Mouse (Mus musculus) spleen, postnatal 36 days (tissue): ENCODE results near the gene Slc9a3r2.
"Not testable (repeated sequence)": the region's sequence is repeated elsewhere in the genome, so short reads cannot be mapped to it uniquely, and the experiment has no call there.

Source experiments
- DNase-seq, 2 experiments: peaks; one replicate each; pipeline ENCODE4 v3.0.0; 2022; ENCODE audit warnings: low spot score in 2 of 2, mixed read lengths in 1 of 2

The Slc9a3r2 gene

GRCm38 (mm10) chr17:24650070-24650616 lies at the start of gene Slc9a3r2:
Gene Slc9a3r2 (minus strand): TSS chr17:24650327.
- no peak for DNase-seq

- no peak for DNase-seq
Observed at GRCm38 (mm10) chr17:24699473-24699872, 49.3 kb upstream of the Slc9a3r2 start.

DNA sequence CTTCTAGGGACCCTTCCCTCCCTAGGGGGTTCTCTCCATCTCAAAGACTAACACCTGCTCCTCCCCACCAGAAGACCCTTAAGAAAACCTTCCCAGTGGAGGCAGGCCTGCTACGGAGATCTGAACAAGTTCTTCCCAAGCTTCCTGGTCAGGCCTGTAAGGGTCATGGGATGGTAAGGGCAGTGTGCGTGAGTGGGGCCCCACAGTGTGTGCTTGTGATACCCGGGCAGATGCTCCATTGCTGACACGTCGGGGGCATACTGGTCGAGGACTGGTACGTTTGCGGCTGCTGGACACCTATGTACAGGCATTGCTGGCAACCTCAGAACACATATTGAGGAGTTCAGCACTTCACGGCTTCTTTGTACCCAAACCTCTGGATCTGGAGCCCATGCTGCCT lies 48.6 kb upstream of the Slc9a3r2 start:
- no peak for DNase-seq

- no peak for DNase-seq
Observed at GRCm38 (mm10) chr17:24697985-24698384, 47.9 kb upstream of the Slc9a3r2 start.

DNA sequence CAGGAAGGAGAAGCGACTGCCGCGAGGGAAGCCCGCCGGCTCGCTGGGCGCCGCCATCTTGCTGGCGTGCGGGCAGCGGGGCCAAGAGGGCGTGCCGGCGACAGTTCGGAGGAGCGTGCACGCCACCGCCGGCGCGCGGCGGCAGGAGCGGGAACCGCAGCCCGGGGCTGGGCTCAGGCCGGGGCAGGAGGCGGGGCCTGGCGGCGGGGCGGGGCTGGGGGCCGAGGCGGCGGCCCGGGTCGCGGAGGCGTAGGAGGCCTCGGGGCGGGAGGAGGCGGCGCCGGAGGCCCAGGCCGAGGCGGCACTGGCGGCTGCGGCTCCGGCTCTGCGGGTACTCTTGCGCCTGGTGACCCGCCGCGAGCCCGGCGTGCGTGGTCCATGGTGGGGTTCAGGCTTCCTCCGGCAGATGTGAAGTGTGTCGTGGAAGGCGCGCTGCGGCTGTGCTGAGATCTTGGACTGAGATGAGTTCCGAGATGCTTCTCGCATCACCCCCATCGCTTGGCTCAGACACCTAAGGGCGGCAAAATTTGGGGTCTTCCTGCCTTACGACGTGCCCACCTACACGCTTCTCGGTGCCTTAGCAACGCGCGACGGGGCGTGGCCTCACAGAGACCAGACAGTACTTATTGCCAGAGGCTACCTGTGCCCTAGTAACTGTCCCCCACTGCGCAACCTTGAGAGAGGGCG lies 46.0 kb upstream of the Slc9a3r2 start, which contains the start of the genes Gfer and Noxo1:
Gfer (minus strand) TSS at position 146 of the 687 bp plus-strand sequence.
Noxo1 (plus strand) TSS at position 224 of the 687 bp plus-strand sequence.
- peak; percentile 83 to 86 for DNase-seq

DNA sequence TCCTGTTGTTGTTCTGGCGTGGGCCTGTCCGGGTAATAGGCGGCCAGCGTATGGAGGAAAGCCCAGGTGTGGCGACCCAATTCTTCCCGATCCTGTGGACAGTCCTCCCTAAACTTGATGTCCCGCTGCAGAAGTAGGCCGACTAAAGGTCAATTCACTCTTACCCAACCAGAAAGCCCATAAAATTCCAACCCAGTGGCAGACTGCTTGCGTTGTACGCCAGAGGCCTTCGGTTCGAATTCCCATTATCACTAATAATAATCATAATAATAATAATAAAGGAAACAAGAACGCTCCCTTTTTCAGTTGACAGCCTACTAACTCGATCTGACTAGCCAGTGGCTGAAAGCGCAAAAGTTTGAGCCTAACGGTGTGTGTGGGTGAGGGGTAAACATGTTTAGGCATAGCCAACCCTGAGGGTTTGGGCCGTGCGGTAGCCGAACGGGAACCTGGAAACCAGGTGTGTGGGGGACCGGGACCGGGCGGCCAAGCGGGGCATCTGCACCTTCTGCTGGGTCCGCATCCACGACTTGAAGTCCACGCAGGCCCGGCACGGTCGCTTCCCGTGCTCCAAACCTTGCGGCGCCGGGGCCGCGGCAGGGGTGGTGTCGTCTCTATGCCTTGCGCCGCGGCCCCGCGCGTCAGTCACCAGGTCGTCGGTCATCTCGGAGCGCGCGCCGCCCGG lies 45.3 kb upstream of the Slc9a3r2 start:
- DNase-seq: no peak

GRCm38 (mm10) chr17:24692385-24692784 lies 42.3 kb upstream of the Slc9a3r2 start:
- DNase-seq: no peak

- DNase-seq: no peak
Observed at GRCm38 (mm10) chr17:24689251-24690081, 39.3 kb upstream of the Slc9a3r2 start, which contains the start of gene Syngr3. Gene Syngr3 (minus strand): TSS chr17:24689955.

DNA sequence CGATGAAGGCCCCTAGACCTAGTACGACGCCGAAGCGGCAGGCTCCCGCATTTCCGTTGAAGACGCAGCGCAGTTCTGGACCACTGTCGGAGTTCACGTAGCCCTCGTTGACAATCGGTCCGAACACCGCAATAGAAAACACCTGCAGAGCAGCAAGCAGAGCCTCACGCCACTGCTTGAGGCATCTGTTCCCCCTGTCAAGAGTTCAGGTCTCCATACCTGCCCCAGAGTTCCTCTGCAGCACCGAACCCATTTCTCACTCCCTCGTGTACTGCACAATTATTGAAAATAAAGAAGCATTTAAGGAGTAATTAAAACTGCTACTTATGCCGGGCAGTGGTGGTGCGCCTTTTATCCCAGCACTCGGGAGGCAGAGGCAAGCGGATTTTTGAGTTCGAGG lies 37.5 kb upstream of the Slc9a3r2 start:
- no peak for DNase-seq

DNA sequence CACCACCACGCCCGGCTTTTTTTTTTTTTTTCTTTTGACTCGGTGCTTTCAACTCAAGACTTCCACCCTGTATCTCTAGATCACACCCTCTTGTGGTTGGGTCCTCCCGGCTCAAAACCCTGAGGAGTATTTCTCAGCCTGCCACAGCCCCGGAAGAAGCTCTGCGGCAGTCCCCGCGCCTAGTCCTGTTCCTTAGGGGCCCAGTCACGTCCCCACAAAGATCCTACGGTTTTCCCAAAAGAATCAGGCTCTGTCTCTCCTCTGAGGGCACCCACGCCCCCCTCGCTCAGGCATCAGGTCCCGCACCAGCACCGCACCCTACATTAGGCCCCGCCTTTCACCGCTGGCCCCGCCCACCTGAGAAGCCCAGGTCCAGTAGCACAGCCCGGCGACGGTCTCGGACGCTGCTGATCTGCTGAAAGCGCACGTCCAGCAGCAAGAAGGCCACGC lies 37.0 kb upstream of the Slc9a3r2 start:
- DNase-seq: peak; percentile 48 to 59

- DNase-seq: peak; percentile 58 to 62
Observed at GRCm38 (mm10) chr17:24686514-24686913, 36.4 kb upstream of the Slc9a3r2 start.

- DNase-seq: no peak
Observed at GRCm38 (mm10) chr17:24677500-24678080, 27.5 kb upstream of the Slc9a3r2 start.

- DNase-seq: no peak
Observed at GRCm38 (mm10) chr17:24676877-24677276, 26.8 kb upstream of the Slc9a3r2 start.

DNA sequence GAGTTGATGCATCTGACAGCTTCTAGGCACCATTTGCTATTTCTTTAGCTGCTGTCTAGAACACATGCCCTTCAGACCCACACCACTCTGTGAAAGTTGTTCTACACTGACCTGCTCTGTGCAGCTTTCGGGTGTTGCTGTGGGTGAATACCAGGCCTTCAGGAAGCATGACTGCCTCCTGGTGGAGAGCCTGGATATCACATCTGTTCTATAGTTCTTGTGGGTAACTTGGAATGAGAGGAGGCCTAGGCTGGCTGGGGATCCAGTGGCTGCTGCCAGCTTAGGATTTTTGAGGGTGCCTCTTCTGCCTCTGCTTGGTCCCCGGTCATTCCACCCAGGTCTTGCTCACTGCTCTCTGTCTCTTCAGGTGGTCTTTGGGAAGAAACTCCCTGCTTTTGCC lies 26.1 kb upstream of the Slc9a3r2 start:
- peak; percentile 51 to 67 for DNase-seq

- DNase-seq: no peak
Observed at GRCm38 (mm10) chr17:24674277-24674676, 24.1 kb upstream of the Slc9a3r2 start.

DNA sequence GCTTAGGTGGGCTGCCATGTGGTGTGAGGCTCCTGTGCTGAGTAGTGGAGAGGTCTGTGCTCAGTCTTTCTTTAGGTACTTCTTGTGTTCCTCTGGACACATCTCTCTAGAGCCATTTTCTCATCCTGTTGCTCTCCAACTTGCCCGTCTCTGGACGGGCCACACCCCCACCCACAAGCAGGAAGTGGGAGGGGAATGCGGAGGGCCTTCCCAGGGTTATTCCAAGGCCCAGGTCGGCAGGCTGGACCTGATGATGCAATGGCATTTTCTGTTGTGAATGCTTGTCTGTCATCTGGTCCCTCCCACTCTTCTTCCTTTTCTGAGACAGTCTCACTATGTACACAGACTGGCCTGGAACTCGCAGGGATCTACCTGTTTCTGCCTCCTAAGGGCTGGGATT lies 22.0 kb upstream of the Slc9a3r2 start:
- peak; percentile 36 to 38 for DNase-seq

- DNase-seq: no peak
Observed at GRCm38 (mm10) chr17:24671346-24671745, 21.2 kb upstream of the Slc9a3r2 start.

DNA sequence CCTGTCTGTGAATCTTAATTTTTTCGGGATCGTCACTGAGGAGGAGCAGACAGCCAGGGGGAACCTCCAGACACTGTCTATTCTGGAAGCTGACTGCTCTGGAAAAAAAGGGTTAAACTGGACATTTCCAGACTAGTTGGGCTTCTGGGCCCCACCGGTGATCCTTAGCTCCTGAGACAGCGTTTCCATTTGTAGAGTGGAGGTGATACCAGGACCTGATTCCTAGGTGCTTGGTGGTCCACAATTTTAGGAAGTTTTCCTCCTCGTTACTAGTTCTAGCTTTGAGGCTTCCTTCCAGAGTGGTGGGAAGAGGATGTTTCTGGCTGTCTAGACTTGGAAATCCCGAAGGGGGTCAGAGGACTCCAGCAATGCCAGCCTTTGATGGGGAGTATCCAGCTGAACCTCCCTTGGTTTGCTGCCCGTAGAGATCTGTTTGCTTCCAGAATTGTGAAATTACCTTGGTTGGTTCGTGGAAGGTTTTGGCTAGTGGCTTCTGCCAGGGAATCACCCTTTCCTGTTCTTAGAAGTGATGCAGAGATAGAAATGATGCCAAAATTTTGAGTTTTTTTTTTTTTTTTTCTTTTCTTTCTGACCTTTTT lies 20.2 kb upstream of the Slc9a3r2 start:
- no peak for DNase-seq

DNA sequence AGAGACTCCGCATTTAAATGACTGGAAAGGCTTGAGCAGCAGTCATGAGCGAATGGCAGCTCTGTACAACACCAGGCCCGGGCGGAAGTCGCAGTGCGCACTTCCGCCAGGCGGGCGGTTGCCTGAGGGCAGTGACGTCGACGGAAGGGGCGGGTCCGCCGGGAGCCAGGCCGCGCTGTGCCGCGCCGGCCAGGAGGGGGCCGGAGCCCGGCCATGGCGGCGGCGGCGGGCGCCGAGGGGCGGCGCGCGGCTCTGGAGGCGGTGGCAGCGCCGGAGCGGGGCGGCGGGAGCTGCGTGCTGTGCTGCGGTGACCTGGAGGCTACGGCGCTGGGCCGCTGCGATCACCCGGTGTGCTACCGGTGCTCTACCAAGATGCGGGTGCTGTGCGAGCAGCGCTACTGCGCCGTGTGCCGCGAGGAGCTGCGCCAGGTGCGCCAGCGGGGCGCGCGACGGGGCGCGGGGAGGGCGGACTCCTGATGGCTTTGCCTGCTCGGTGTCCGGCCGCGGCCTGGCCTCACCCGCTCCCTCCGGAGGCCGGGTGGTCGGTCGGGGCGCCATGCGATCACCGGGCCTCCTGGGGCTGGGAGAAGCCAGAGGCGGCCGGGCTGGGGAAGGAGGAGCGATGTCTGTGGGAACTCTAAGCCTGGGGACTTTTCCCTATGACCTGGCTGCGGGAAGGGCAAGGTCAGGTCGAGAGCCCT lies 19.6 kb upstream of the Slc9a3r2 start, which contains the start of gene Zfp598:
Zfp598 (plus strand) TSS at position 143 of the 701 bp plus-strand sequence.
- DNase-seq: peak; percentile 92 to 94

GRCm38 (mm10) chr17:24669214-24669544 lies 19.1 kb upstream of the Slc9a3r2 start:
- DNase-seq: not testable (repeated sequence)
